Mouse (Mus musculus): ENCODE data around the gene Hmcn1.

- TF ChIP-seq POLR2A (IDR thresholded peaks at IDR 0.05; ENCODE audit: borderline replicate concordance, insufficient read depth, low read length), result no peak
- TF ChIP-seq CTCF (IDR thresholded peaks at IDR 0.05; ENCODE audit: borderline replicate concordance, insufficient read depth, low read depth, low read length), result no peak
Observed at GRCm38 (mm10) chr1:150942143-150942542, 51.1 kb downstream of the Hmcn1 start.
